Mouse (Mus musculus) thymus, postnatal 14 days (tissue): ENCODE data around the gene Nt5c3b.

Experiments used
- DNase-seq: peaks from one replicate; pipeline ENCODE4 v3.0.0; 2021

The Nt5c3b gene

DNA sequence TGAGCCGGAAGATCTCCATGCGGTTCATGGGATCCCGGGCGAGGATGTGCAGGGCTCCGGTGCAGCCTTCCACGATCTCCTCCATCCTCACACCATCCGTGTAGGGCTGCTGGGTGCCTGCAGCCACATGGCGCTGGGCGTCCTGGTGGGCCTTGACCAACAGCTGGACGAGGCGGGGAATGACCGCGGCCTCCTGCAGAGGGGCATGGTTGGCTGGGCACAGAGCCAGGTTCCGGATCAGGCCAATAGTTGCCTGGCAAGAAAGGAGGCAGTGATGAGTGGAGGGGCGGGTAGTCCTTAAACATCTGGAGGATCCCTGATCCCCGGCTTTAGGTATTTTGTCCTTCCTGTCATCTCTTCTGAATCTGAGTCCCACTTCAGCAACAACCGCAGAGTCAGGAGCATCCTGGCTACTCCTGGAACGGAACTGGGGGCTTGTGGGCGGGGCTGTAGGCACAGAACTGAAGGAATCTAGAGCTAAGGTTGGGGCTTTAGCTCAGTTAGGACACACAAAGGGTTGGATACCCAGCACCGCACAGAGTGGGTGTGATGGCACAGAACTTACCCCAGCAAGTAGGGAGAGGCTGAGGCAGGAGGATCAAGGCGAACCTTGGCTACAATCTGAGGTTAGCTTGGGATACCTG, 64.7 kb downstream of the Nt5c3b start:
- no peak for DNase-seq

DNA sequence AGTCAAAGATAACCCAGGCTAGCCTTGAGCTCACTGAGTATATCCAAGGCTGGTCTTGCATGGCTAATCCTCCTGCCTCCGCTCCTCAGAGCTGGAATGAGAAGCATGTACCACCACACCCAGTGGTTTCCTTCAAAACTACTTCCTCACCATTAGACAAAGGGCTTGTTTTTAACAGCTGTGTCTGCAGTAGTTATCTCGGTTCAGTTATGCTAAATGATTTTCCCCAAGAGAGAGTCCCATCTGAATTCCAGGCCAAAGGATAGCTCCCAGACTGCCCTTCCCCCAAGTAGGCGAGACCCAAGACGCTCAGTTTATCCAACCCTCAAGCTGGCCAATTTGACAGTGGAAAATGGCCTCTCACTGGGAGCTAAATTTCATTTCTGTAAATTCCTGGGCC, 65.6 kb downstream of the Nt5c3b start:
- no peak for DNase-seq

DNA sequence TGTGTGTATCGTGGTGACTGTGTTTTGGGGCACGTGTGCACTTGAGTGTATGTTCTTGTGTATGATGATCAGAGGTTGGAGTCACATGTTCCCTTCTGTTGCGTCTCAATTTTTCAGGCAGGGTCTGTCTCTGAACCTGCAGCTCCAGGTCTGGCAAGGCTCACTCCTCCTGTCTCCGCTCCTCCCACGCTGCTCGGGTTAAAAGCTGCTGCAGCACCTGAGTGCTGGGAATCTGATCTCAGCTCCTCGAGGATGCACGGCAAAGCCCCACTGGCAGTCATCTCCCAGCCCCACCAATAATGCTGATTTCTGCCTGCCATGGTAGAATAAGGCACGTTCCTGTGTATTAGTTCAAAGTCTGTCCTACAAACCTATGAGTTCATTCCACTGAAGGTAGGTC, 66.5 kb downstream of the Nt5c3b start:
- DNase-seq, result no peak
